Mouse (Mus musculus): Measurements from ENCODE around the gene Maml1. TPM values are rescaled to one million over a fixed set of nuclear protein-coding genes. Genes with fewer than 3 reads are reported as not detected.
A peak's percentile ranks its signal among the peaks of the same experiment; 100 is the strongest.

Maml1 gene
- polyA plus RNA-seq, 2 experiments, result 13.7 to 25.2 TPM

- ATAC-seq (ENCODE audit: low FRiP score, low read depth) (peak; percentile 63; the same call in 1 of the 2 replicates), DNase-seq (ENCODE audit: low spot score) (no peak)
- peak overlapping the region; percentile 5; the same call in 1 of the 2 replicates for H3K9ac ChIP-seq (ENCODE audit: low read depth, low read length, severe bottlenecking)
- peaks cover 6% of the 10 kb centered on the region; the same call in 1 of the 2 replicates for H3K4me1 ChIP-seq (ENCODE audit: control insufficient read depth, insufficient read depth, low read length)
- no peak overlapping the region for H3K4me2 ChIP-seq (replicated peaks; ENCODE audit: low read depth, low read length, severe bottlenecking)
- H3K4me3 ChIP-seq (replicated peaks; ENCODE audit: low read length), result no peak overlapping the region
- H3K27me3 ChIP-seq (ENCODE audit: control insufficient read depth, insufficient read depth, low read length), result no peaks in the 10 kb centered on the region
- no peak for TF ChIP-seq POLR2A (IDR thresholded peaks at IDR 0.05; ENCODE audit: borderline replicate concordance, extremely low read depth, insufficient read depth, insufficient read length)
- 43% methylated on average over 11 of the region's 11 CpGs for WGBS
- H3K36me3 ChIP-seq (ENCODE audit: control insufficient read depth, insufficient read depth, low read length), result peaks cover 20% of the 10 kb centered on the region
- H3K27ac ChIP-seq (replicated peaks; ENCODE audit: low read depth, low read length), result 0 out of 2 replicates have a peak overlapping the region, but pooled peaks have one; percentile 20
- H3K9me3 ChIP-seq (ENCODE audit: control insufficient read depth, low read length), result no peaks in the 10 kb centered on the region
Observed at GRCm38 (mm10) chr11:50252684-50253265, 39.3 kb downstream of the Maml1 start.

GRCm38 (mm10) chr11:50252166-50252565 is 39.9 kb downstream of the Maml1 start:
- 40% methylated on average over 3 of the region's 3 CpGs for WGBS
- DNase-seq (ENCODE audit: low spot score), result no peak
- H3K27ac ChIP-seq (replicated peaks; ENCODE audit: low read depth, low read length), result no peak overlapping the region
- H3K36me3 ChIP-seq (ENCODE audit: control insufficient read depth, insufficient read depth, low read length), result peaks cover 14% of the 10 kb centered on the region
- no peaks in the 10 kb centered on the region for H3K9me3 ChIP-seq (ENCODE audit: control insufficient read depth, low read length)
- no peak for TF ChIP-seq POLR2A (IDR thresholded peaks at IDR 0.05; ENCODE audit: borderline replicate concordance, extremely low read depth, insufficient read depth, insufficient read length)
- no peaks in the 10 kb centered on the region for H3K27me3 ChIP-seq (ENCODE audit: control insufficient read depth, insufficient read depth, low read length)
- H3K4me1 ChIP-seq (ENCODE audit: control insufficient read depth, insufficient read depth, low read length), result peaks cover 6% of the 10 kb centered on the region; the same call in 1 of the 2 replicates
- no peak overlapping the region for H3K4me2 ChIP-seq (replicated peaks; ENCODE audit: low read depth, low read length, severe bottlenecking)
- peak overlapping the region; percentile 5; the same call in 1 of the 2 replicates for H3K9ac ChIP-seq (ENCODE audit: low read depth, low read length, severe bottlenecking)
- no peak for ATAC-seq (ENCODE audit: low FRiP score, low read depth)
- no peak overlapping the region for H3K4me3 ChIP-seq (replicated peaks; ENCODE audit: low read length)

- no peak for TF ChIP-seq POLR2A (IDR thresholded peaks at IDR 0.05; ENCODE audit: borderline replicate concordance, extremely low read depth, insufficient read depth, insufficient read length)
- Histone ChIP-seq H3K4me3 (replicated peaks; ENCODE audit: low read length) (no peak overlapping the region), H3K27me3 (ENCODE audit: control insufficient read depth, insufficient read depth, low read length) (no peaks in the 10 kb centered on the region), H3K9me3 (ENCODE audit: control insufficient read depth, low read length) (no peaks in the 10 kb centered on the region), H3K36me3 (ENCODE audit: control insufficient read depth, insufficient read depth, low read length) (no peaks in the 10 kb centered on the region), H3K4me2 (replicated peaks; ENCODE audit: low read depth, low read length, severe bottlenecking) (no peak overlapping the region), H3K27ac (replicated peaks; ENCODE audit: low read depth, low read length) (no peak overlapping the region), H3K9ac (ENCODE audit: low read depth, low read length, severe bottlenecking) (no peak overlapping the region), H3K4me1 (ENCODE audit: control insufficient read depth, insufficient read depth, low read length) (peaks cover 6% of the 10 kb centered on the region; the same call in 1 of the 2 replicates)
- DNase-seq (ENCODE audit: low spot score), result no peak
- no peak for ATAC-seq (ENCODE audit: low FRiP score, low read depth)
- WGBS, result 70% methylated on average over 7 of the region's 7 CpGs
Observed at GRCm38 (mm10) chr11:50248473-50249171, 43.5 kb downstream of the Maml1 start.

- H3K27ac ChIP-seq (replicated peaks; ENCODE audit: low read depth, low read length), result no peak overlapping the region
- no peak overlapping the region for H3K4me3 ChIP-seq (replicated peaks; ENCODE audit: low read length)
- DNase-seq (ENCODE audit: low spot score), result no peak
- H3K4me2 ChIP-seq (replicated peaks; ENCODE audit: low read depth, low read length, severe bottlenecking), result no peak overlapping the region
- H3K4me1 ChIP-seq (ENCODE audit: control insufficient read depth, insufficient read depth, low read length), result no peaks in the 10 kb centered on the region
- ATAC-seq (ENCODE audit: low FRiP score, low read depth), result no peak
- H3K27me3 ChIP-seq (ENCODE audit: control insufficient read depth, insufficient read depth, low read length), result no peaks in the 10 kb centered on the region
- 74% methylated on average over 5 of the region's 5 CpGs for WGBS
- no peak overlapping the region for H3K9ac ChIP-seq (ENCODE audit: low read depth, low read length, severe bottlenecking)
- no peaks in the 10 kb centered on the region for H3K36me3 ChIP-seq (ENCODE audit: control insufficient read depth, insufficient read depth, low read length)
- no peak for TF ChIP-seq POLR2A (IDR thresholded peaks at IDR 0.05; ENCODE audit: borderline replicate concordance, extremely low read depth, insufficient read depth, insufficient read length)
- no peaks in the 10 kb centered on the region for H3K9me3 ChIP-seq (ENCODE audit: control insufficient read depth, low read length)
Observed at GRCm38 (mm10) chr11:50245269-50245668, 46.8 kb downstream of the Maml1 start.

GRCm38 (mm10) chr11:50243926-50244325 is 48.2 kb downstream of the Maml1 start:
- WGBS, result 80% methylated on average over 6 of the region's 6 CpGs
- no peak for ATAC-seq (ENCODE audit: low FRiP score, low read depth)

More at GRCm38 (mm10) chr11:50243926-50244325, 48.2 kb downstream of the Maml1 start:
- H3K4me2 ChIP-seq (replicated peaks; ENCODE audit: low read depth, low read length, severe bottlenecking), result no peak overlapping the region
- no peak overlapping the region for H3K9ac ChIP-seq (ENCODE audit: low read depth, low read length, severe bottlenecking)
- DNase-seq (ENCODE audit: low spot score), result no peak
- no peaks in the 10 kb centered on the region for H3K27me3 ChIP-seq (ENCODE audit: control insufficient read depth, insufficient read depth, low read length)
- no peak overlapping the region for H3K27ac ChIP-seq (replicated peaks; ENCODE audit: low read depth, low read length)
- H3K9me3 ChIP-seq (ENCODE audit: control insufficient read depth, low read length), result no peaks in the 10 kb centered on the region
- TF ChIP-seq POLR2A (IDR thresholded peaks at IDR 0.05; ENCODE audit: borderline replicate concordance, extremely low read depth, insufficient read depth, insufficient read length), result no peak
- no peak overlapping the region for H3K4me3 ChIP-seq (replicated peaks; ENCODE audit: low read length)
- no peaks in the 10 kb centered on the region for H3K36me3 ChIP-seq (ENCODE audit: control insufficient read depth, insufficient read depth, low read length)
- H3K4me1 ChIP-seq (ENCODE audit: control insufficient read depth, insufficient read depth, low read length), result no peaks in the 10 kb centered on the region
